Mouse (Mus musculus): ENCODE measurements around the gene Raver1. TPM values are rescaled to one million over a fixed set of nuclear protein-coding genes. Genes with fewer than 3 reads are reported as not detected.

Gene Raver1
- 10 to 100 TPM; 36.1 to 37.6 TPM for total RNA-seq (2021)
- long read RNA-seq, transcript Raver1-201 (13 exons, 3,470 nt): major isoform, 8 of 23 reads
- long read RNA-seq, partial matches to known transcripts: 8 of 23 reads
- long read RNA-seq, other reads (novel, unspliced or antisense): 7 of 23 reads

DNA sequence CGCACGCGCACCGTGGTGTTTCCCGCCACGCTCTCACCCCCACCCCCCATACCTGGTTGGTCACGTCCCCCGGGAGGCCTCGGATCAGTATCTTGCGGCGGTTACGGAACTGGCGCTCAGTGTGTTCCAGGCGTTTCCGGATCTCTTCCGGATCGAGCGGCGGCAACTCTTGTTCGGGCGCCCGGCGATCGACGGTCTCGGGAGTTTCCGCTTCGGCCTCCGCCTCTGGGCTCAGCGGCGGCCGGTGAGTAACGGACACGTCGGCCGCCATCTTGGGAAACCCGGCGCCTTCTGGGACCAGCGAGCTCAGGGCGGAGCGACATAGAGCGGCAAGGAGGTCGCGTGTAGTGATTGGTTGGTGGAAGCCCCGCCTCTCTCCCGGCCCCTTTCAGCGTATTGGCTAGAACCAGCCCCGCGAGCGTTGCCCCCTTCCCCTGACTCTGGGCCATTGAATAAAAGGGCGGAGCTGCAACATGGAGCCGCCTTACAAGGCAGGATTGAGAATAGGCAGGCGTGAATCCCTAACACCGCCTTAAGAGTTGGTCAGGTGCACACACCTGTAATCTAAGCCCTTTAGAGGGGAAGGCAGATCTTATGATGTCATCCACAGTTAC lies at the start of gene Raver1, which contains the start of gene Gm38431:
TSS of gene Raver1 (minus strand) at position 302 of the 614 bp plus-strand sequence.
TSS of gene Gm38431 (minus strand) at position 291 of the 614 bp plus-strand sequence.
- DNase-seq (ENCODE audit: low spot score in 2 of 2): peak; percentile 94 to 96

DNA sequence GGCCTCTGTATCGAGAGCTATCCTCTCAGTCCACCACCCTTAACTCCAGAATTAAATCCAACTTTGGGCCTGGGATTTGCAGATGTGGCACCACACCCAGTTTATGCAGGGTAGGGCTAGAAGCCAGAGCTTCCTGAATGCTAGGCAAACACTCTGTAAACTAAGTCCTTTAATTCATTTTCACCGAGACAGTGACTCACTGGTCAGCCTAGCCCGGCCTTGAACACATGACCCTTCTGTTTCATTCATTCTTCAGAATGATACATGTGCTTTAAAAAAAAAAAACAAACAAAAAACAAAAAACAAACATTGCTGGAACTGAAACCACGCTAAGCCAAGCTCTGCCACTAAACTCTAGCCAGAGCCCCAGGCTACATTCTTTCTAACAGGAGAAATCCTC lies 46.6 kb upstream of the Raver1 start:
- no peak for DNase-seq (ENCODE audit: low spot score in 2 of 2)

DNA sequence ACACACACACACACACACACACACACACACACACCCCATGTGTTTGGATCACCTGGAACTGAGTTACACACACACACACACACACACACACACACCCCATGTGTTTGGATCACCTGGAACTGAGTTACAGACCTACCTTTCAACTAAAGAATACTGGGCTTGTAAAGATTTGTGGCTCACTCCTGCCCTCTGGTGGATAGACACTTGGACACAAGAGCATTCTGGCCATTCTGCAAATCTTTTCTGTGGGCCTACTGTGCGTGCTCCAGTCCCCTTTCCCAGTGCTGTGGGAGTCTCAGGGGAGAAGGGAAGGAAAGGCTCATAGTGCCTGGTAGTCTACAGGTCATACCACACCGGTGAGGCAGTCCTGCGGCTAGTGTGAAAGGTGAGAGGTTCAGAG lies 45.4 kb upstream of the Raver1 start:
- peak; percentile 65 to 69 for DNase-seq (ENCODE audit: low spot score in 2 of 2)

DNA sequence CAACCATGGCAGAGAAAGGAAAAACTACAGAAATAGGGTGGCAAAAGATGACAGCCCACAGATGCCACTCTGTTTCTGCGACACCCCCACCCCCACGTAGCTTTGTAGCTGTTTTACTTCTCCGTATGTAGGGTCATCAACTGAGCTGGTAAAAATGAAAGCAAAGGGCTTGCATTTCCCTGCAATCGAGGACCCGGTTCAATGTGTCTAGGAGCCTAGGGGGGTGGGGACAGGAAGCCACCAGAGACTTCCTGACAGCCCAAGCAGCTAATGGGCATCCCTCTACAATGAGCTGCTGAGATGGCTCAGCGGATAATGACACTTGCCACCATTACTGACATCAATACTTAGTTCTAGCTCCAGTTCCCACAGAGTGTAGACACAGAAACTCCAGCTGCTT lies 44.6 kb upstream of the Raver1 start:
- DNase-seq (ENCODE audit: low spot score in 2 of 2): no peak

DNA sequence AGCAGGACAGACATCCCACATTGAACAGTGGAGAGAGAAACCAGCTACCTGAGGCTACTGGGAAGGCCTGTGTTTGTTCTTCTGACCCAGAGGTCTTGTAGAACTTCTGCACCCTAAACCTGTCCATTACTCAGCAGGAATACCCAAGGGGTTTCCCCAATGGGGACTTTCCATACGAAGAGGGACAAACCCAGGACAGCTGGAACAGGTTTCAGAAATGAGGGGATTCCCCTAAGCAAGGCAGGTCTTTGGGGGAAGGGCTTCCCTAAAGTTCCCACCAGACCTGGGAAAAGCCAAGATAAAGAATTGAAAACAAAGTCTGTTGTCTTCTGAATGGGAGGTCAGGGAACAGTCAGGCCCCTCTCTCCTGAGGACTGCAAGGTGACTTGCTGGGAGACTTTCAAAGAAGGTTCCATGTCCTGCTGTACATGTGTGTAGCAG lies 44.2 kb upstream of the Raver1 start:
- no peak for DNase-seq (ENCODE audit: low spot score in 2 of 2)

DNA sequence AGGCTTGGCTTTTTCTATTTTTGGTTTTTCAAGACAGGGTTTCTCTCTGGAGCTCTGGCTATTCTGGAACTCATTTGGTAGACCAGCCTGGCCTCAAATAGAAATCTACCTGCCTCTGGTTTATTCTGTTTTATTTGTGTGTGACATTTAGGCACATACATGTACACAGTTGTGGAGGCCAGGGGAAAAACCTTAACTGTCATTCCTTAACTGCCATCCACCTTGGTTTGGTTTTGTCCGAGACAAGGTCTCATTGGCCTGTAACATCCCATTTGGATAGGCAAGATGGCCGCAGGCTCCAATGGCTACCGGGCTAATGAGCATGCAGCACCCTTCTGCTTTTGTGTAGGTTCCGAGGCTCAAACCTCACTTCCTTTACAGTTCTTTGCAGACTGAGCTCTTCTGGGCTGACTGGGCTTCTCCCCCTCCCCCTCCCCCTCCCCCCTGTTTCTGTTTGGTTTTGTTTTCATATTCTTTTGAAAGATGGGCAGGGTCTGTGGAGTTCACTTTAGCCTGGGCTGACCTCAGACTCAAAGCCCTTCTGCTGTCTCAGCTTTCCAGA lies 43.6 kb upstream of the Raver1 start:
- no peak for DNase-seq (ENCODE audit: low spot score in 2 of 2)

DNA sequence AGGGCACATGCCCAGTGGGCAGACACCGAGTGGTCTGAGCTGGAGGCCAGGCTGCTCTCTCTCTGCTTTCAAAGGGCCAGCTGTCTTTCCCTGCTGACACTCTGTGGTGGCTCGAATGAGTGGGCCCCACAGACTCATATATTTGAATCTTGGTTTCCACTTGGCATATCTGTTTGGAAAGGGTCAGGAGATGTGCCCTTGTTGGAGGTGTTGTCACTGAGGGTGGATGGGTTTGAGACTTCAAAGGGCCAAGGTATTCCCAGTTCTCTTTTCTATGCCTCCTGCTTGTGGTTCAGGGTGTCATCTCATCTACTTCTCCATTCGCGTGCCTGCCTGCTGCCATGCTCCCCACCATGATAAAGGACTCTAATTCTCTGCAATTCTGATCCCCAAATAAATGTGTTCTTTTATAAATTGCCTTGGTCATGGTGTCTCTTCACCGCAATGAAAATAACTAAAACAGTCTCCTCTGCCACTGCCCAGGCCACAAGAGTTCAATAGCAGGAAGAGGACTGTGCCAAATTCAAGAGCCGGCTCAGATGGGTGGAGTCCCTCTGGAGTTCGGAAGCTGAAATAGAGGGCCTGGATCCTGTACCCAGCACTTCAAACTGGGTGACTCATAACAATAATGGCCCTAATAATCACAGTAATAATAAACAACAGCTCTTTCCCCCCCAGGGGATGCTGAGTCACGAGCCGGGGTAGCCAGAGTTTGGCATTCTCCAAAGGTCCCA lies 43.0 kb upstream of the Raver1 start:
- no peak for DNase-seq (ENCODE audit: low spot score in 2 of 2)

DNA sequence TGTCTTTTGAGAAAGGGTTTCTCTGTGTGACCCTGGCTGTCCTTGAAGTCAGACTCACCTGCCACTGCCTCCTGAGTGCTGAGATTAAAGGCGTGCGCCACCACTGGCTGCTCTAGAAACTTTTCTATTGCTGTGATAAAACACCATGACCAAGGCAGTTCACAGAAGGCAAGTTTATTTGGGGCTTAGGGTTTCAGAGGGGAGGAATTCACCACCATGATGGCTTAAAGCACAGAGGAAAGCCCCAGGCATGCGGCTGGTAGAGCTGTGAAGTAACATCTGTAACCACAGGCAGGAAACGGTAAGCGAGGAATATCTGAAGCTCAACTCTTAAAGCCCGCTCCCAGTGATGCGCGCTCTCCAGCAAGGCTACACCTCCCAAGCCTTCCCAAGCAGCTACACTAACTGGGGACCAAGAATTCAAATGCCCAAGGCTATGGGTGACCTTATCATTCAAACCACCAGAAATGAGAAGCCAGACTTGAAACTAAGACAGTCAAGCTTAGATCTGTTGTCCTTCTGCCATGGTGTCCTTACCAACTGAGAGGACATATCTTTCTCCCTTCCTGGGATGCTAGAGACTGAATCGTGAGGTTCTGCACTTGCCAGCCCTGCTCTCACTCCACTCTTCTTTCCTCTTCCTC lies 41.4 kb upstream of the Raver1 start:
- no peak for DNase-seq (ENCODE audit: low spot score in 2 of 2)

DNA sequence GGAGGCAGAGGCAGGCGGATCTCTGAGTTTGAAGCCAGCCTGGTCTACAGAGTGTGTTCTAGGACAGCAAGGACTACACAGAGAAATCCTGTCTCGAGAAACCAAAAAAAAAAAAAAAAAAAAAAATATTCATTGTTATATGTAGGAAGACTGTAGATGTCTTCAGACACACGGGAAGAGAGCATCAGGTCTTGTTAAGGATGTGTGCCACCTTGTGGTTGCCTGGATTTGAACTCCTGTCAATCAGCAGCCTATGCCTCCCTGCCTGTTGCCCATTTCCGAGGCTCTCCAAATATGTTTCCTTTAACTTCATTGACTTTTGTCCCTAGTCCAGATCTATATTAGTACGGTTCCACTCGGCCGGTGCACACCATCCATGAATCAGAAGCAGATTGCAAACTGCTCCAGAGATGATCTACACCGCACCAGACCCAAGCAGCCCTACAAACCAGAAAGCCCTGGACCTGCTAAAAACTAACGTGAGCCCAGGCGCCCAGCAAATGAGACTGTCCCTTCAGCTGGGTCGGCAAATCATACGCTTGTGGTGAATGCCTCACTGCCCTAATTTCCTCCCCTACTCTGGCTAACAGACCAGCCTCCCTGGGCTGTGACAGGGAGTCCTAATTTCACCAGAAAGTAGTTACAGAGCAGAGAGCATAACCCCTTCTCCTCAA lies 40.4 kb upstream of the Raver1 start:
- no peak for DNase-seq (ENCODE audit: low spot score in 2 of 2)

DNA sequence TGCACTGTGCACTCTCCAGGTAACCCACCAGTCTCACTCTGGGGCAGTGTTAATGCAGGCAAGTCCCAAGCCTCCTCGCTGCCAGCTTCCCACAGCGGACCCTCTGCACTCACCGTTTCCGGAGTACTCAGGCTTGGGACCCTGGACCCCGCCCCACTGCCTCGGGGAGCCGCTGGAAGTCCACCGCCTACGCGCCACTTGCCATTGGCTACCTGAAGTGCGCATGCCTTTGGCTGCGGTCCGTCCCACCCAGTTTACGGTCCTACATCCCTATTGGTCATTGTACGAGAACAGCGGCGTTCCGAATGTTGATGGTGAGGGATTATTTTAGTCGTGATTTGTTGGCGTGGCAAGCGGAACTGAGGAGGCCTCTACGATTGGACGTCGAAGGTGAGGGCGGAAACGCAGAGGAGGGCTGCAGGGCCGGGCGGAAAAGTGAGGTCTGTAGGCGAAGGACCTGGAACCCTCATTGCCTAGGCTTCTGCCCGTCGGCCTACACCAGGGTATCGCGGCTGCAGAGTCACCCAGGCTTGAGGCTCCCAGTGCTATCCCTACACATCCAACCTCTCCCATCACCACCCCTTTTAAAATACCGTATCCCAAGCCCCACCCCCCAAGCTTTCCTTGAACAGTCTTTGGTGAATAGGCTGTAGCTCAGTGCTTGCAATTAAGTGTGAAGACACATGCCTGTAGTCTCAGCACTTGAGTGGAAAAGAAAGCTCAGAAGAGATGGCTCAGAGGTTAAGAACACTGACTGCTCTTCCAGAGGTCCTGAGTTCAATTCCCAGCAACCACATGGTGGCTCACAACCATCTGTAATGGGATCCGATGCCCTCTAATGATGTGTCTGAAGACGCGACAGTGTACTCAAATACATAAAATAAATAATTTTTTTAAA lies 39.5 kb upstream of the Raver1 start, which contains the start of gene Tyk2:
TSS of gene Tyk2 (minus strand) at position 185 of the 898 bp plus-strand sequence.
- DNase-seq (ENCODE audit: low spot score in 2 of 2): peak; percentile 84 to 90

DNA sequence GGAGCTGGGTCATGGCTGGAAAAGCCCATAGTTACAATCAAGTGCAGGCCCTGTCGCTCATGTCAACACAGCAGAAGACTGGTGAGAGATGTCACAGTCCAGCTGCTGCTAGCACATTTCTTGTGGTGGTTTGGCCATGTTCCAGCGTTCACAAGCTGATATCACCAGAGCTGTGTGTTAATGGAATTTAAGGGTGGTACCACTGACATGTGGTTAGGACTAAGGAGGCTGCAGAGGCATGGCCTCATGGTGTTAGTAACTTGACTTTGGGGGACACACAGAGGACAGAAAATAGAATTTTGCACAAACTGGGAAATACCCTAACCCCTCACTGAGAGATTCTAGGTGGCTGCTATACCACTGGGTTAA lies 34.4 kb upstream of the Raver1 start:
- no peak for DNase-seq (ENCODE audit: low spot score in 2 of 2)

DNA sequence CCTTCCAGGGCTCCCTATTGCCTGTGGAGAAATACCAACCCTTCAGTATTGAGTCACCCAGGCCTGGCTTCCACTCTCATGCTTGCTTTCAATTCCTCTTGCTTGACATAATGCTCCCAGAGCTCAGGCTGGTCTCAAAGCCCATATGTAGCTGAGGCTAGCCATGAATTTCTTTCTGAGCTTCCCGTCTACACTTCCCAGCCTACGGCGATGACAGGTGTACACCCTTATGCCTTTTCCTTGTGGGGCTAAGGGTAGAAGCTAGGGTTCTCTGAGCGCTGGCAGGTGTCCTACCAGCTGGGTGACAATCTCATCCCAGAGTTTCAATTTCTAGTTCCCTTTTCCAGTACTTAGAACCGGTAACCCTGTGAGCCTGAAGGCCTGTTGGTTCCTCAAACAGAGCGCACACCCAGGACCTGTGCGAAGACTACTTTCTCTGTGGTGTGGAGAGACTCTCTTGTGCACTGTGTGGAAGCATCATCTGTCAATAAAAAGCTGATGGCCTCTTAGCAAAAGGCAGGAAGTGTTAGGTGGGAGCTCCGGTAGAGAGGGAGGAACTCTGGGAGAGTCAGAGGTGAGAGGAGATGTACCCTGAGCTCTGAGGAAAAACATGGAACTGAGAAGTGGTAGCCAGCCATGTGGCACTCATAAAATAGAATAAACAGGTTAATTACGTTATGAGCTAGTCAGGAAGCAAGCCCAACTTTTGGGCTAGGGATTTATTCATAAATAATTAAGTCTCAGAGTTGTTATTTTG lies 33.9 kb upstream of the Raver1 start:
- no peak for DNase-seq (ENCODE audit: low spot score in 2 of 2)

DNA sequence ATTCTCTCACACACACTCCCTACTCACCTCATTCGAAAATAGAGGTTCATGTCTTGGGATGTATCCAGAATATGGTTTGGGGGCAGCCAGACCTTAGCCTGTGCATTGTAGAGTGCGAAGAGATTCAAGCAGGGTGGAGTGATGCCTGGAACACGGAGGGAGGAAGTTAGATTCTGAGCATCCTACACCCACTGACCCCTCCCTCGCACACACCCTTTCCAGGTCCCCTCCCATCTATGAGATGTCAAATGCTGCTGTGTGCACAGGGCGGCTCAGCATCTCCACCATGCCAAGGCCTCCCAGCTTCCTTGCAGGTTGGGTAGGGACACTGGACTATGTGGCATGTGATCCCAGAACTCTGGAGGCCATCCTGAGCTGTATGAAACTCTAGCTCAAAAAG lies 33.0 kb upstream of the Raver1 start:
- DNase-seq (ENCODE audit: low spot score in 2 of 2): no peak

DNA sequence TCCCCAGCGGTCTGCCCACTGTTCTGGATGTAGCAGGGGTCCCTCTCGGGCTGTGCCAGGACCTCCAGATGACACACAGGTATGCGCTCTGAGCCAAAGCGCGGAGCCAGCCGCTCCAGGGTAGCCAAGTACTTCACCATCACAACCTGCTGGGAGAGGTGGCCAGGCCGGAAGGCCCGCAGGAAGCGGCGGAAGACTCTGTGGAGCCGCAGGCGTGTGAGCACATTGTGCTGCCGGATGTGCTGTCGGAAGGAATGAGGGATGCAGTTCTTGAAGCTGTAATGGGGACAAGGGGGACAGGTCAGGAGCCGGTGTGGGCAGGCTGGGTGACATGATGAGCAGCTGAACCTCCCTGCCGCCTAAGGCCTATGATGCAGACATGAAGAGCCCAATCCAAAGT lies 29.7 kb upstream of the Raver1 start:
- no peak for DNase-seq (ENCODE audit: low spot score in 2 of 2)

DNA sequence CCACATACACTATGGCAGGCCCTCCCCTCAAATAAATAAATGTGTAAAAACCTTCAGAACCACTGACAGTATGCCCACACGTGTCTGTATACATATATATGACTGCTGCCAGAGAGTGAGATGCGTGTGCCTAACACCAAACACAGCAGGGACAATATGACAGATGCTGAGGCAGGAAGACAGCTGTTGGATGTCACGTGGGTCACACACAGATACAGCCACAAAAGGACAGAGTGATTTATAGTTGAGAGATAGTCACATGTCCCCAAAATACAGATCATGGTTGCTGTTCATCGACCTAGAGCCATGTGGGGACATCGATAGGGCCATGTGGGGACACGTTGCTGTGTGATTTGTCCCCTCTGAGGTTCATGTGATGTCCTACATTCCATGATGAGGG lies 25.3 kb upstream of the Raver1 start:
- DNase-seq (ENCODE audit: low spot score in 2 of 2): no peak

DNA sequence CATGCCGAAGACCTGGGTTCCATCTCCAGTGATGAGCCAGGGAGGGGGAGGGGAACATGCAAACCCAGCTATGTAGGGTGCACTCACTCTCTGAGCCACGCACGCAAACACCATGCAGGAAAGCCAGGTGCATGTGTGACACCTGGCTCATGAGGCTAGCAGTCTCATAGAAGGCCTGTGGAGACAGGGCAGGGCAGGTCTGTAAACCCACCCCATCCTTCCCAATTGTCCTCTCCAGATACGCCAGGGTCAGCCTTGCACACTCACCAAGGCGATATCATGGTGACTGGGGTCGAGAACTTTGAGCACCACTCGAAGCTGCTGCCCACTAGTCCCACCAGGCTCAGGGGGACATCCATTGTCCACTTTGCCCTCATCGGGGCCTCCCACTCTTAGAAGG lies 23.3 kb upstream of the Raver1 start:
- DNase-seq (ENCODE audit: low spot score in 2 of 2): no peak

DNA sequence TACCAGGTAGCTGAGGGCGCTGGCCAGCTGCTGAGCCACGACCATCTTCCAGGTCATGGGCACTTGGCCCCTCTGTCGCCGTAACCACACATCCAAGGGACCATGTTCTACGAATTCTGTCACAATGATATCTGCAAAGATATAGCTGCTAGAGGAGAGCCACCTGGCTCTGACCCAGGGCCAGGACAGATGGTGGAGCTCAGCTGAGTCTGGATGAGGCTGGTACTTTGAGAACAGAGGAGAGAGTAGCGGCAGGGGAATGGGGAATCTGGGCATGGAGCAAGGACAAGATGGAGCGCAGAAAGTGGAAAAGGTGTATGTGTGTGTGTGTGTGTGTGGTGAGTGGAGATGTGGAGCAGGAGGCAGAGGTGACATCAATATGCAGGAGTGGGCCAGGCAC lies 22.4 kb upstream of the Raver1 start:
- no peak for DNase-seq (ENCODE audit: low spot score in 2 of 2)

DNA sequence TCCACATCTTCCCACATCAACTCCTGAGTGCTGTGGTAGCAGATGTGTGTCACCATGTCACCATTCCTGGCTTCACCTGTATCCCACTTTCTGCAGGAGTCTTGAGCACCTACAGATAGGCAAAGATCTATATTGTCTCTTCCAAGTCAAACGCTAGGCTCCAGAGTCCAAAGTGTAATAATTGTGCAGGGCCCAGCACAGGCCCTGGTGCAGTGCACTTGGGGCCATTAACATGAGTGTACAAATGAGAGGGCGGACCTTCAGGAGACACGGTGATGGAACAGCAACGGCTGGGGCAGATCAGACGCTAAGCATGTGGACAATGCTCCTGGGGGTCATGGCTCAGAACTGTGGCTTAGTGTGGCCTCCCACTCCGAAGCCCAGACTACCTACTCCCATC lies 21.9 kb upstream of the Raver1 start:
- DNase-seq (ENCODE audit: low spot score in 2 of 2): no peak

DNA sequence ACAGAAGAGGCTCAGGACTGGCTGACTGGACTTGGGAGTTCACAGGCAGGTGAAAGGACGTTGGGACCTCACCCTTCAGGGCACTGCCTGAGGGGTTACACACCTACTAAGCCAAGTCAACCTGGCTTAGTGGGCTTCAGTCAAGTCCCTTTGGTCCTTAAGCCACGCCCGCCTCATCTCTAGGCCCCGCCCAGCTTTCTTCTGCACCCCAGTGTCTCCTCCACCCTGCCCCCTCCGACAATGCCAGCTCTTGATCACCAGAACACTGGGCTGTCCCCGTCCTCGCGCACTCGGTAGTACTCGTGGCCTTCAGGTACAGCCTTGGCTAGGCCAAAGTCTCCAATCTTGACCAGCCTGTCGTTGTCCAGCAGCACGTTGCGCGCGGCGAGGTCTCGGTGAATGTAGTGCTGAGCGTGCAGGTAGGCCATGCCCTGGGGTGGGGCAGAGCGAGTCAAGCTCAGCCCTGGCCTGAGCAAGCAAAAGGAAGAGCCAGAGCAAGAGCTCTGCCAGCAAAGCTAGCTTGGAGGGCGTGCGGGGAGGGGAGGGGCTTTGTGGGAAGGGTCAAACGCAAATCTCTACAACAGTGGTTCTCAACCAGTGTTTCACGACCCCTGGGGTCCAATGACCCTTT lies 15.9 kb upstream of the Raver1 start:
- DNase-seq (ENCODE audit: low spot score in 2 of 2): no peak

All from layer of hippocampus, postnatal 10 days (tissue).